Mouse (Mus musculus) urinary bladder, postnatal 14 days (tissue): ENCODE results near the gene Tubg2.

ENCODE experiments used
- DNase-seq: peaks from one replicate; pipeline ENCODE4 v3.0.0; 2021; ENCODE audit warnings: low spot score

The Tubg2 gene

DNA sequence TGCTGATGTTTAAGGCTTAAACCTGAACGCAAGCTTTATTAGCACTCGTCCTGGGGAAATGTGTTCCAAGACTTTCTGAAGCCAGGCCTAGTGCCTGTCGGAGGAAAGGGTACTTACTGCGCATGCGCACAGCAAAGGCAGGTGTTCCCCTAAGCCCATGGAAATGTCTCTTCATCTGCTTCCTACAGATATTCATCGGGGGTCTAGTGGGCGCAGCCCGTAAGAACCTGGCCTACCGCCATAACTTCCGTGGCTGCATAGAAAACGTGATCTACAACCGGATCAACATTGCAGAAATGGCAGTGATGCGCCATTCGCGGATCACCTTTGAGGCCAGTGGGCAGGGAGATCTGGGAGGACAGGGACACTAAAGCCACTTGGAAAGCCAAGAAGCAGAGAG, 23.6 kb downstream of the Tubg2 start:
- DNase-seq = no peak

DNA sequence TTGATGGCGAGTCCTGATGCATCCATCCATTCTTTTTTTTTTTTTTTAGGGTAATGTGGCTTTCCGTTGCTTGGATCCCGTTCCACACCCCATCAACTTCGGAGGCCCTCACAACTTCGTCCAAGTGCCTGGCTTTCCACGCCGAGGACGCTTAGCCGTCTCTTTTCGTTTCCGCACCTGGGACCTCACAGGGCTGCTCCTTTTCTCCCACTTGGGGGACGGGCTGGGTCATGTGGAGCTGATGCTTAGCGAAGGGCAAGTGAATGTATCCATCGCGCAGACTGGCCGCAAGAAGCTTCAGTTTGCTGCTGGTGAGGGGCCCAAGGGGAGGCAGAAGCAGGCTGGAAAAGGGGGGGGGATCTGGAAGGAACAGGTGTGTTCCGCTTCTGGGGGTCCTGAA, 24.6 kb downstream of the Tubg2 start:
- DNase-seq = no peak

DNA sequence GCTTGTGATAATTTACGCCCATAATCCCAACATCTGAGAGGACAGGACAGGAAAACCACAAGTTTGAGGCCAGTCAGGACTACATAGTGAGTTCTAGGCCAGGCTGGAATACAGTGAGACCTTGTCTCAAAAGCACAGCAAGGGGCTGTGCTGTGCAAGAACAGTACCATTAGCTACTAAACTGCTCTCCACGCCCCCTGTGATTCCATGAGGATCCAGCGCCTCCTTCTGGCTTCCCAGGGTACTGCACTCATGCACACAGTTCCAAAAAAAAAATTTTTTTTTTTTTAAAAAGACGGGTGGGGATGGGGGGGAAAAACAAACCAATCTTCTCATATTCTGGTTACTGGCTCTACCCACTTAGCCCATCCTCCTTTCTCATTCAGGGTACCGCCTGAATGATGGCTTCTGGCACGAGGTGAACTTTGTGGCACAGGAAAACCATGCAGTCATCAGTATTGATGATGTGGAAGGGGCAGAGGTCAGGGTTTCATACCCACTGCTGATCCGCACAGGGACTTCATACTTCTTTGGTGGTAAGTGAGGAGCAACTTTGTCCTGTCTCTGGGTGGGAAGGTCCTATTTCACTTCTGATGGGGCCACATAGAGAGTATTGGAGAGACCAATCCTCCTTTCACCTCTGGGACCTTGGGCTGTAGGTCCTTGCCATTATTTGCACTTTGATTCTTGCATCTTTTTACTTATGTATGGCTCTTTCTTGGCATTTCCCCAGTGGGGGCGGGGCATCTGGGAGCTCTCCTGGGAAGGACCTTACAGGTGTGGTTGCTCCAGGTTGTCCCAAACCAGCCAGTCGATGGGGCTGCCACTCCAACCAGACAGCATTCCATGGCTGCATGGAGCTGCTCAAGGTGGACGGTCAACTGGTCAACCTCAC, 25.4 kb downstream of the Tubg2 start:
- DNase-seq = peak; percentile 72

DNA sequence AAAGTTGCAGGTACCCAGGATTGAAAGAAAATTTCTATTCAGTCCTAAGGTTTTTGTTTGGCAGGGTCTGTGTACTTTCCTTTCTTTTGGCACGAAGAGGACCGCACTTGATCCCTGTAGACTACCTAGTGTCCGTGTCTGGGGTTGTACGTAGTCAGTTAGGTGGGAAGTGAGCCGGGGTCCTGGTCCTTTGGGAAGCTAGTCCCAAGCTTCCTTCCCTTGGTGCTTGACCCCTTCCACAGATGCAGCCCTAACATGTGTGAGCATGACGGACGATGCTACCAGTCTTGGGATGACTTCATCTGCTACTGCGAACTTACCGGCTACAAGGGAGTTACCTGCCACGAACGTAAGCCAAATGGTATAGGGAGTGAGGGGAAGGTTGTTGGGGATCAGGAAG, 26.3 kb downstream of the Tubg2 start:
- no peak for DNase-seq

DNA sequence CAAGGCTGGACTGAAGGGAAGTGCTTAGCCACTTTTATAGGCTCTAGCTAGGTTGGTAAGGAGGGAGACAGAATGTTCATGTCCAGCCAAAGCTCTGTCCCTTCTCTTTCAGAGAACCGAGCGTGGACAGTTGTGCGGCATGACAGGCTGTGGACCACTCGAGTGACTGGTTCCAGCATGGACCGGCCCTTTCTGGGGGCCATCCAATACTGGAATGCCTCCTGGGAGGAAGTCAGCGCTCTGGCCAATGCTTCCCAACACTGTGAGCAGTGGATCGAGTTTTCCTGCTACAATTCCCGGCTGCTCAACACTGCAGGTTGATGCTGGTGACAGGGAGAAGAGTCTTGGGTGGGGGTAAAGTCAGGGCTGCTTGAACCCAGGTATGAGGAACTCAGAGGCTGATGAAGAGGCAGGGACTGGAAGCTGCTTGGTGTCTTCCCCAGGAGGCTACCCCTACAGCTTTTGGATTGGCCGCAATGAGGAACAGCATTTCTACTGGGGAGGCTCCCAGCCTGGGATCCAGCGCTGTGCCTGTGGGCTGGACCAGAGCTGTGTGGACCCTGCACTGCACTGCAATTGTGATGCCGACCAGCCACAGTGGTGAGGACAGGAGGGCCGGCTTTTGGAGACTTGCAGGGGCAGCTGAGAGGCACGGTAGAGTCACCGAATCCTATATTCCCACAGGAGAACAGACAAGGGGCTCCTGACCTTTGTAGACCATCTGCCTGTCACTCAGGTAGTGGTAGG, 27.2 kb downstream of the Tubg2 start:
- no peak for DNase-seq

DNA sequence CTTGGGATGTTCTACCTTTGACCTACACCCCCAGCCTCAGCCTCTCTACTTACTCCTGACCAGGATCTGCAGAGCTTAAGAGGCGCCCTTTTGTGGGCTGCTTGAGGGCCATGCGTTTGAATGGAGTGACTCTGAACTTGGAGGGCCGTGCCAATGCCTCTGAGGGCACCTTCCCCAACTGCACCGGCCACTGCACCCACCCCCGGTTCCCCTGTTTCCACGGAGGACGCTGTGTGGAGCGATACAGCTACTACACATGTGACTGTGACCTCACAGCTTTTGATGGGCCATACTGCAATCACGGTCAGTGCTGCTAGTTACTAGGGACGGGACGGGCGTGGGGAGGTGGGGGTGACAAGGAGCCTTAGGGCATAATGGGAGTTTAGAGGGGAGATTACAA, 29.3 kb downstream of the Tubg2 start:
- DNase-seq = no peak

DNA sequence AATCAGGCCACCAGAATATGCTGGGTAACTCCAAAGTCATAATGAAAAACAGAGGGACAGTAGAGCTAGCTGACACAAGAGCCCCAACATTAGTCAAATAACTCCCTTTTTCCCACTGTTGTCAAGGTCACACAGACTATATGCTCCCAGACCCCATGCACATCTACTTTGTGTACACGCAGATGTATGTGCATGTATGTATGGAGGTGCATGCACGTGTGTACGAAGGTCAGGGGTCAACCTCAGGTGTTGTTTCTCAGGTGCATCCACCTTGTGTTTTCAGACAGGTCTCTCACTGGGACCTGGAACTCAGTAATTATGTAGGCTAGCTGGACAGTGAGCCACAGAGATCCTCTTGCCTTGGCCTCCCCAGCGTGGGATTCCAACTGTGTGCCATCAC, 29.7 kb downstream of the Tubg2 start:
- no peak for DNase-seq

DNA sequence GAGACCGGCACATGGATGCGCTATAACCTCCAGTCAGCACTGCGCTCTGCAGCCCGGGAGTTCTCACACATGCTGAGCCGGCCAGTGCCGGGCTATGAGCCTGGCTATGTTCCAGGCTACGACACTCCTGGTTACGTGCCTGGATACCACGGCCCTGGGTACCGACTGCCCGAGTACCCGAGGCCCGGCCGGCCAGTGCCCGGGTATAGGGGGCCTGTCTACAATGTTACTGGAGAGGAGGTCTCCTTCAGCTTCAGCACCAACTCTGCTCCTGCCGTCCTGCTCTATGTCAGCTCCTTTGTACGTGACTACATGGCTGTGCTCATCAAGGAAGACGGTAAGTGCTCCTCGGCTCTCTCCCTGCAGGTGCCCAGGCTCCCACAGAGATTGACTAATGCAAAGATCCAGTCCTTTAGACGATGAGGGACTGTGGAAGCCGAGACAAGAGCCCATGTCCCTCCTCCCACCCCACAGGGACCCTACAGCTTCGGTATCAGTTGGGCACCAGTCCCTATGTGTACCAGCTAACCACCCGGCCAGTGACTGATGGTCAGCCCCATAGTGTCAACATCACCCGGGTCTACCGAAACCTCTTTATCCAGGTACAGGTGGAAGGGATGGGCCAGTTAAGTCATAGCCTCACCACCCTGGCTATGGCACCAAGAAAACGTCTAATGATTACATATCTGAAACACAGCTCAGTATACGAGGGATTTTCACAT, 31.0 kb downstream of the Tubg2 start:
- no peak for DNase-seq

DNA sequence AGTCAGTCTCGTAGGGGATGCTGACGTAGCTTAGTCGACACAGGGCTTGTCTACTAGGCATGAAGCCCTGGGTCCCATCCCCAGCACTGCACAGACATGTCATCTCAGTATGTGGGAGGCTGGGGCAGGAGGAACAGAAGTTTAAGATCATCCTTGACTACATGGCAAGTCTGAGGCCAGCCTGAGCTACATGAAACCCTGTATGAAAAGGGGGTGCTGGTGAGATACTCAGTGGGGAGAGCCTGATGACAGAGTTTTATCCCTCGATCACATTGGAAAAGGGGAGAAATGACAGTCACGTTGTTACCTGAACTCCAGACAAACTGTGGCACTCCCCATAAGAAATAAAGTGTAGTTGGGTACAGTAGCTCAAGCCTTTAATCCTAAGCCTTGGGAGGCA, 31.8 kb downstream of the Tubg2 start:
- DNase-seq = no peak

DNA sequence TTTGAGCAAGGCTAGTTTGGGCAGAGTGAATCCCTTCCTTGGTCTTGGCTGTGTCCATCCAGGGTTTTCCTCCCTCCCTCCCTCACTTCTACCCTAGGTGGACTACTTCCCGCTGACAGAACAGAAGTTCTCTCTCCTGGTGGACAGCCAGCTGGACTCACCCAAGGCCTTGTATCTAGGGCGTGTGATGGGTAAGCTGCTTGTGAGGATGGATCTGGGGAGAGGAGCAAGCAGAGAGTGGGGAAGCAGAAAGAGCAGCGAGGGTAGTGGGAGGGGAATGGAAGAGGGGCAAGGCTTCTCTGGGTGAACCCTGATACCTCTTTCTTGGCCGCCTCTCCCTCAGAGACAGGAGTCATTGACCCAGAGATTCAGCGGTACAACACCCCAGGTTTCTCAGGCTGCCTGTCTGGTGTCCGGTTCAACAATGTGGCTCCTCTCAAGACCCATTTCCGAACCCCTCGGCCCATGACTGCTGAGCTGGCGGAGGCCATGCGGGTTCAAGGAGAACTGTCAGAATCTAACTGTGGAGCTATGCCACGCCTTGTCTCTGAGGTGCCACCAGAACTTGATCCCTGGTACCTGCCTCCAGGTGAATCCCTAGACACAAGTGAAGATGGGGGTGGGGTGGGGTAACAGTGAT, 32.6 kb downstream of the Tubg2 start:
- DNase-seq = peak; percentile 63

DNA sequence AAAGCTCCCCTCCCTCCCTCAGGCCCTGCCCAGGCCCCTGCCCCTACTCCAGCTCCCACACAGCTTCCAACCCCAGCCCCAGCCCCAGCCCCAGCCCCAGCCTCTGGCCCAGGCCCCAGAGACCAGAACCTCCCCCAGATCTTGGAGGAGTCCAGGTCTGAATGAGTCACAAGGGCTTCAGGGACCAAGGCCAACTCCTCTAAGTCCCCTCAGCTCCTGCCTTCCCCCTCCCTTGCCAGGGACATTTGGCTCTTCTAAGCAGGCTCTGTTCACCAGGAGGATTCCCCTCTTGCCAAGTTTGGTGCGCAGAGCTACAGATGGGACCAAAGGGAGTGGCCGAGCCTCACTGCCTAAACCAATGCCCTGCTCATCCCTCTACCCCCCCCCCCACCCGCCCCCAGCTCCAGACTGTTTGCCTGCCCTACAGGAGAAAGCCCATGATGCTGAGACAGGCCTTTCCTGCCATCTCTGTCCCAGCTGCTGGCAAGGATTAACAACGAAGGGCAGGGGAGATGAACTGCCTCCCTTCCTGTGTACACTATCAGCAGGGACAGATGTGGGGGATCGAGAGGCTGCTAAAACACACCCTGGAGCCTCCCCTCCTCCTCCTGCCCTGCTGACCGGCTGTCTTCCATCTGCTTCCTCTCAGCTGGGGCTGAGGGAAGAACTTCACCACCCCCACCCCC, 33.9 kb downstream of the Tubg2 start:
- DNase-seq = peak; percentile 80

DNA sequence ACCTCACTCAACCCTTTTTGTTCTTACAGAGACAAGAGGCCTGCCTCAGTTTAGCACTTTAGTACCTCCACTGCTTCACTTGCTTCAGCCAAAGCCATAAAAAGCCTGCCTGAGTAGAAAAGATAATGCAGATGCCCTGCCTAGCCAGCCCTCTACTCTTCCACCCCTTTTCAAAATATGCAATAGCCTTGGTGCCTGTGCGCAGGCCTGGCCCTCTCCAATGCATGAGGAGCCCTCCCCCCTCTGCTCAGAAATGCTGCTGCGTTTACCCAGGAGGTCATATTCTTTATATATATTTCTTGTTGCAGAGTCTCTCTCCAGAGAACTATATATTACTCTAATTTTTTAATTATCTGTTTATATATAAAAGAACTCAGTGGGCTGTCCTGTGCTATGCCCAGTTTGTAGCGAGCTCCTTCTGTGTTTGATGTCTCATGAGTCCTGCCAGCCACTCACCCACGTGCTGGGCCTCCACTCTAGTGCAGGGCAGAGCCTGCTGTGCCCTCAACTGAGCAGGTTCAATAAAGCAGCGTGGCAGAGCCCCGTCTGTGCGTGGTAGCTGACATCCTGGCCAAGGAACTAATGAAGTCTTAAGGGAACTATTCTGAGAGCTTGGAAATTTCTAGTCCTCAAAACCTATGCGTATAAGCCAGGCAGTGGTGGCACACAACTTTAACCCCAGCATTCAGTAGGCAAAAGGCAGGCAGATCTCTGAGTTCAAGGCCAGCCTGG, 34.6 kb downstream of the Tubg2 start:
- DNase-seq = no peak

DNA sequence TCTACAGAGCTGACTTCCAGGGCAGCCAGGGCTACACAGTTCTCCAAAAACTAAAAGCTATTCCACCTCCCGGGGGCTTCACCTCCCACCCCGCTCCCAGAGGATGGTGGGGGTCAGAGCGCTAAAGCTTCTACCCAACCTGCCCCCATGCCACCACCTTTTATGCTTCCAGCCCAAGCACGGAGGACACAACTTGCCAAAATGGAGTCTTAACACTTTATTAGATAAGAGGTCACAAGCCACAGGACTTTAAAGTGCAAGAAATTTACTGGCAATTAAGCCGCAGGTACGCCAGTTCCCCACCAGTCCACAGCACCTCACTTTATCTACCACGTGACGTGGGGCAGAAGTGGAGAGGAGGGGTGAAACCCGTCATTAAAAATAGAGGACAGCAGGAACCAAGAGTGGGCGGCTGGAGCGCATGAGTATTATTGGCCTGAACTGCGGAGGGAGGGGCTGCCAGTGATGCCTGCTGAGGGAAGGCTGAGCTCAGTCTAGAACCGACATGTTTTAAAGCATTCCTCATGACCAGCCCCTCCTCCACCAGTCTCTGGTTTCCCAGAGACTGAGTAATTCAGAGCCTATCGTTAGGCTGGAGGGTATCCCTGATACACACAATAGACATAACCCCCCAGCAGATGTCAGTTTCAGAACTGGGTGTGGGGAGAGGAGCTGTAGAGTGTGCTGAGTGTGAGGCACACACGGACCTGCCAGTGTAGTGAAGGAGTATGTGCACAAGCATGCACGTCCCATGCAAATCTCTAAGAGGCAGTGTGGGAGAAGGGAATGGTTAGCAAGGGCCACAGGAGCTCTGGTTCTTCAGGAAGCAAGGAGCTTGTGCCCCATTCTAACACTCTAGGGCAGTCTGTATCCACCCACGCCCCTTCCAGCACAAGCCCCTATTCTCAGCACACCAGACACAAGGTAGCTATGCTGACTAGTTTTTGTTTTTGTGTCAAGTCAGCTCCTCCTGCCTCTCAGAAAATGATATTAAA, 35.5 kb downstream of the Tubg2 start:
- no peak for DNase-seq

DNA sequence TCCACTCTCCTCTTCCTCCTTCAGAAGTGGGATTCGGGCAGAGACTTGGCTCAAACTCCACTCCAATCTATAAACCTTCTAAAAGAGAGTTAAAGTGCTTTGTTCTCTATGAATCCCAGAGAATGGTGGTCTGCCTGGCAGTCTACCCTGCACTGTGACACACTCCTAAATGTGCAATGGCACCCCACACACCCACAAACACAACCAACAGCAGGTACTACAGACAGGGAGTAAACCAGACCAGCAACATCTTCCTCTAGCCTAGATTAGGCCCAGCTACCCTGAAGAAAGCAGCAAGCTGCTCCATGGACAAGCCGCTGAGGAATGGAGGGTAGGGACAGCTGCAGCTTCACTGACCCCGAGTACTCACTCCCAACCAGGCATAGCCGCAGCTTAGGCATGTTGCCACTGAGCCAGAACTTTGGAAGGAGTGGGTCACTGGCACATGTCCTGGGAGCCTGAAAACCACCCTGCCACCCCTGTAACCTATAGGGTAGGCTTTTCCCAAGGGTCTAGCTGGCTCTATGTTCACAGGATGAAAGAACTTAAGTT, 36.3 kb downstream of the Tubg2 start:
- DNase-seq = no peak

DNA sequence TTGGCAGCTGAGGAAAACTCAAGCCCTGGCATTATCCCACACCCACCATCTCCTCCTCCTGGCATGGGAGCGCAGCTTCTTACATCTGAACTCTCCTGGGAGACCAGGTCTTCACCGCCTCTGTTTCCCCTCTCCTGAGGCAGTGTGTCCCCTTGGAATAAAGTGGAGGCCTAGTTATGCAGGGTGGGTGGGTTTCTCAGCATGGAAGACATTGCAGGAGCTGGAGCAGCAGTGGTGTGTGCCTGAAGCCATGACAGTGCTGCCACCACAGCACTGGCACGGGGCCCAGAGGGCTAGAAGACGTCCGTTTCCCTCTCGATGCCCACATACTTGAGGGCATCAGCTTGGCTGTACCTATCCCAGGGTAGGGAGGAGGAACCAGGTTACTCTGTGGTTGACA, 36.9 kb downstream of the Tubg2 start:
- no peak for DNase-seq

DNA sequence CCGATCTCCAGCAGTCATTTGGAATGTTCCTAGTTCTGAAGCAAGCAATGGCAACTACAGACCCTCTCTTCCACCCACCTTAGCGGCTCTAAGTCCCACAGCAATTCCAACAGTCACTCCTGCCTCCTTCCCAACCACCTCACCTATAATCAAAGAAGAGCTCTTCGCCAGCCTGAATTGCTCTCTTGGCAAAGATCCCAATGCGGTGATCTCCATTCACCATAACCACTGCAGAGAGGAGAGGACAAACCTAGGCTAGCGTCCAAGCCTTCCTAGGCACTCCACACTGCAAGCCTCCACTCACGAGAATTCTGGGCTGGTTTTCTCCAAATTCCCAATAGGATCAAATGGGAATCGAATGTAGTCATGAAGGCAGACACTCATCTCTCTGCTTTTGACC, 37.4 kb downstream of the Tubg2 start:
- no peak for DNase-seq

DNA sequence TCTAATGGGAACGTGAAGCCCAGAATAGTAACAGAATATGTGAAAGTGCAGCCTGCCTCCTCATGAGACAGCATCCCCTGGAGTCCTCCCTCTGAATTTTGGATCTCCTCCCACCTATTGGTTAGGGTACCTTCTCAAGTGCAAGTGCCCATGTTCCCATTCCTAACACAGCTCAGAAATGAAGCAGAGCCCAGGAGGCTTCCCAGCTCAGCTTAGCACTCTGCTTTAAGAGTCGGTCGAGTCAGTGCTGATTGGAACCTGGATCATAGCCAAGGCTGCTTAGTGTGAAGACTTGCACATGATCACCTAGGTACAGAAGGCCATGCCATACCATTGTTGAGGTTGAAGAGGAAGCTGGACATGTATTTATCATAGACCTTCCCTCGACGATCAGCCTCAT, 38.4 kb downstream of the Tubg2 start:
- no peak for DNase-seq

DNA sequence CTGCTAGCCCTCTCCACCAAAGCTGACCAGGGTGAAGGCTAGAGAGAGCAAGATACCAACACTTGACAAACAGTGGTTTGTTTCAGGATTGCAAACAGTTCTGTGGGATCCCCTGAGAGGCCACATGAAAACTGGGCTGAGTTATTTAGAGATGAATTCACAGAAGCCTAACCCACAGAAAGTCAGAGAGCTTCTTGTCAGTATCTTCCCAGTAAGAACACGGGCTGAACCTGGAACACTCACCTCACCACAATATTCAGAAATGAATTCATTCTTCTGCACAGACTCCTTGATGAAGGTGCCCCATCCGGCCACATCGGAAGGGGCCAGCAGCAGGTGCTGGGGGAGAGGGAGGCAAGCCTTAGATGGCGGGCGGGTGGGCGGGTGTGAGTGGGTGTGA, 38.9 kb downstream of the Tubg2 start:
- no peak for DNase-seq

DNA sequence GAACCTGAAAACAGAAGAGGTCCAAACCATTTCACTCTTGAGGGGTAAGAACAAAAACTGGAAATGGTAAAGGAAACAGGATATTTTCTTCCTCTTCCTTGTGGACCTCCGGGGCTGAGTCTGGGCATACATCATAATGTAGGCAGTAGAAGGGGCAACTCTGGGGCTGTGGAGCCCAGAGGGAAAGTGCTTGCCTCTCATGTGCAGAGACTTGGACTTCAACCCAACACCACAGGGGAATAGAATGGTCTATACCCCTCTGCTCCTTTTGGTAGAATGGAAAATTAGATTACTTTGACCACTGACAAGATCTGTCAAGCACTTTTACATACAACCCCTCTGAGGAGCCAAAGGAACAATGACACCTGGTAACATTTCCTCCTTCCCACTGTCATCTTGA, 39.4 kb downstream of the Tubg2 start:
- no peak for DNase-seq

DNA sequence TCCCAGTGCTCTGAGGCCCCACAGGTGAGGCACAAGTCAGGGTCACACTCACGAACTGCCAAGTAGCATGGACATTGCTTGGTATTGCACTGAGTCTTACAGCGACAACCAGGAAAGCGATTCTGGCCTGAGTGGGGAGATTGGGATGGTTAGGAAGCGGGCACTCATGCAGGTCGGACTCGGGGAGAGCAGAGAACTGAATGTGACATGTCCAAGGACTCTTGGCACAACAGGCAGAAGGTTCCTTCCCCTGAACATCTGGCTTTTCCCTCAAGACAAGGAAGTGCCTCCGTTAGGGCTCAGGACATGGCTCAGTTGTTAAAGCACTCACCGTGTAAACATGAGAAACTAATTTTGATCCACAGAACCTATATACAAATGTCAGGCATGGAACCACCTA, 39.9 kb downstream of the Tubg2 start:
- no peak for DNase-seq
